In genomic region chr11:78664853-78665252, GRCm38 (mm10) we compare ENCODE assay signal across 11 mouse cellular contexts.
"Had no signal": no experiment of that assay in that cellular context is flagged by ENCODE, and none has a peak within 500 bp of the region (broad histone marks: within the 10 kb centered on the region; RNA-seq: fewer than 3 reads in every experiment).

No protein-coding gene starts in this region.

- ATAC-seq: liver, postnatal 0 days; lung, postnatal 0 days; midbrain, embryonic 13.5 days; midbrain, embryonic 15.5 days had no signal

- DNase-seq: liver, embryonic 13.5 days; liver, postnatal 0 days; lung, adult 2 months; lung, postnatal 14 days; lung, postnatal 36 days; right cerebral cortex, postnatal 14 days; thymus, adult 18-20 months; thymus, postnatal 36 days had no signal
